Mouse (Mus musculus): ENCODE data around the gene Fra10ac1. TPM values are rescaled to one million over a fixed set of nuclear protein-coding genes. Genes with fewer than 3 reads are reported as not detected.

The Fra10ac1 gene
- polyA plus RNA-seq, 1 experiment from 2014 or later: 32.6 TPM

GRCm38 (mm10) chr19:38238213-38238951, 14.4 kb upstream of the Fra10ac1 start:
- H3K4me1 ChIP-seq (replicated peaks; ENCODE audit: control insufficient read depth, insufficient read depth, low read length): no peaks in the 10 kb centered on the region
- no peak overlapping the region for H3K9ac ChIP-seq (ENCODE audit: low read length)
- H3K27ac ChIP-seq (ENCODE audit: low read depth): no peak overlapping the region
- H3K4me3 ChIP-seq (ENCODE audit: low read depth, low read length): no peak overlapping the region
- DNase-seq (ENCODE audit: low spot score): no peak
- no peaks in the 10 kb centered on the region for H3K9me3 ChIP-seq (ENCODE audit: control insufficient read depth, low read length)
- 63% methylated on average over 12 of the region's 12 CpGs for WGBS
- H3K36me3 ChIP-seq (ENCODE audit: control insufficient read depth, insufficient read depth, low read length): no peaks in the 10 kb centered on the region
- no peak for ATAC-seq (replicated peaks; ENCODE audit: low FRiP score, low TSS enrichment, low read depth)
- H3K4me2 ChIP-seq (ENCODE audit: low read length): no peak overlapping the region
- no peaks in the 10 kb centered on the region for H3K27me3 ChIP-seq (replicated peaks; ENCODE audit: control insufficient read depth, insufficient read depth, low read length)

GRCm38 (mm10) chr19:38237834-38238212, 13.9 kb upstream of the Fra10ac1 start:
- H3K4me2 ChIP-seq (ENCODE audit: low read length): no peak overlapping the region
- 44% methylated on average over 3 of the region's 3 CpGs for WGBS
- no peak overlapping the region for H3K4me3 ChIP-seq (ENCODE audit: low read depth, low read length)
- H3K27me3 ChIP-seq (replicated peaks; ENCODE audit: control insufficient read depth, insufficient read depth, low read length): no peaks in the 10 kb centered on the region
- no peaks in the 10 kb centered on the region for H3K9me3 ChIP-seq (ENCODE audit: control insufficient read depth, low read length)
- H3K4me1 ChIP-seq (replicated peaks; ENCODE audit: control insufficient read depth, insufficient read depth, low read length): no peaks in the 10 kb centered on the region
- no peak for ATAC-seq (replicated peaks; ENCODE audit: low FRiP score, low TSS enrichment, low read depth)
- H3K36me3 ChIP-seq (ENCODE audit: control insufficient read depth, insufficient read depth, low read length): no peaks in the 10 kb centered on the region
- no peak overlapping the region for H3K27ac ChIP-seq (ENCODE audit: low read depth)
- no peak for DNase-seq (ENCODE audit: low spot score)
- H3K9ac ChIP-seq (ENCODE audit: low read length): no peak overlapping the region

GRCm38 (mm10) chr19:38236526-38236925, 12.6 kb upstream of the Fra10ac1 start:
- no peaks in the 10 kb centered on the region for H3K4me1 ChIP-seq (replicated peaks; ENCODE audit: control insufficient read depth, insufficient read depth, low read length)
- ATAC-seq (replicated peaks; ENCODE audit: low FRiP score, low TSS enrichment, low read depth) (no peak), DNase-seq (ENCODE audit: low spot score) (no peak)
- WGBS: 67% methylated on average over 5 of the region's 5 CpGs
- no peaks in the 10 kb centered on the region for H3K27me3 ChIP-seq (replicated peaks; ENCODE audit: control insufficient read depth, insufficient read depth, low read length)
- H3K36me3 ChIP-seq (ENCODE audit: control insufficient read depth, insufficient read depth, low read length): no peaks in the 10 kb centered on the region
- H3K9ac ChIP-seq (ENCODE audit: low read length): no peak overlapping the region
- no peak overlapping the region for H3K4me2 ChIP-seq (ENCODE audit: low read length)
- H3K4me3 ChIP-seq (ENCODE audit: low read depth, low read length): no peak overlapping the region
- no peak overlapping the region for H3K27ac ChIP-seq (ENCODE audit: low read depth)
- H3K9me3 ChIP-seq (ENCODE audit: control insufficient read depth, low read length): no peaks in the 10 kb centered on the region

- no peak overlapping the region for H3K9ac ChIP-seq (ENCODE audit: low read length)
- H3K9me3 ChIP-seq (ENCODE audit: control insufficient read depth, low read length): peaks cover 4% of the 10 kb centered on the region; the same call in 1 of the 2 replicates
- DNase-seq (ENCODE audit: low spot score) (no peak), ATAC-seq (replicated peaks; ENCODE audit: low FRiP score, low TSS enrichment, low read depth) (no peak)
- no peak overlapping the region for H3K4me3 ChIP-seq (ENCODE audit: low read depth, low read length)
- no peak overlapping the region for H3K4me2 ChIP-seq (ENCODE audit: low read length)
- H3K4me1 ChIP-seq (replicated peaks; ENCODE audit: control insufficient read depth, insufficient read depth, low read length): no peaks in the 10 kb centered on the region
- no peaks in the 10 kb centered on the region for H3K27me3 ChIP-seq (replicated peaks; ENCODE audit: control insufficient read depth, insufficient read depth, low read length)
- WGBS: 11% methylated on average over 4 of the region's 4 CpGs
- no peaks in the 10 kb centered on the region for H3K36me3 ChIP-seq (ENCODE audit: control insufficient read depth, insufficient read depth, low read length)
- H3K27ac ChIP-seq (ENCODE audit: low read depth): no peak overlapping the region
These were observed 8.6 kb upstream of the Fra10ac1 start for GRCm38 (mm10) chr19:38232516-38232915.

GRCm38 (mm10) chr19:38232087-38232486, 8.1 kb upstream of the Fra10ac1 start:
- Histone ChIP-seq H3K4me1 (replicated peaks; ENCODE audit: control insufficient read depth, insufficient read depth, low read length) (no peaks in the 10 kb centered on the region), H3K9ac (ENCODE audit: low read length) (no peak overlapping the region), H3K9me3 (ENCODE audit: control insufficient read depth, low read length) (peaks cover 4% of the 10 kb centered on the region; the same call in 1 of the 2 replicates), H3K27ac (ENCODE audit: low read depth) (no peak overlapping the region), H3K4me3 (ENCODE audit: low read depth, low read length) (no peak overlapping the region), H3K4me2 (ENCODE audit: low read length) (no peak overlapping the region), H3K36me3 (ENCODE audit: control insufficient read depth, insufficient read depth, low read length) (no peaks in the 10 kb centered on the region), H3K27me3 (replicated peaks; ENCODE audit: control insufficient read depth, insufficient read depth, low read length) (no peaks in the 10 kb centered on the region)
- 41% methylated on average over 8 of the region's 8 CpGs for WGBS
- DNase-seq (ENCODE audit: low spot score) (no peak), ATAC-seq (replicated peaks; ENCODE audit: low FRiP score, low TSS enrichment, low read depth) (no peak)

- no peak overlapping the region for H3K9ac ChIP-seq (ENCODE audit: low read length)
- no peaks in the 10 kb centered on the region for H3K4me1 ChIP-seq (replicated peaks; ENCODE audit: control insufficient read depth, insufficient read depth, low read length)
- WGBS: 48% methylated on average over 2 of the region's 2 CpGs
- DNase-seq (ENCODE audit: low spot score) (no peak), ATAC-seq (replicated peaks; ENCODE audit: low FRiP score, low TSS enrichment, low read depth) (no peak)
- peaks cover 4% of the 10 kb centered on the region; the same call in 1 of the 2 replicates for H3K9me3 ChIP-seq (ENCODE audit: control insufficient read depth, low read length)
- H3K4me3 ChIP-seq (ENCODE audit: low read depth, low read length): no peak overlapping the region
- no peak overlapping the region for H3K4me2 ChIP-seq (ENCODE audit: low read length)
- no peaks in the 10 kb centered on the region for H3K27me3 ChIP-seq (replicated peaks; ENCODE audit: control insufficient read depth, insufficient read depth, low read length)
- H3K27ac ChIP-seq (ENCODE audit: low read depth): no peak overlapping the region
- no peaks in the 10 kb centered on the region for H3K36me3 ChIP-seq (ENCODE audit: control insufficient read depth, insufficient read depth, low read length)
These were observed 4.7 kb upstream of the Fra10ac1 start for GRCm38 (mm10) chr19:38228699-38229098.

- peak overlapping the region; percentile 83 for H3K4me3 ChIP-seq (ENCODE audit: low read depth, low read length)
- H3K9me3 ChIP-seq (ENCODE audit: control insufficient read depth, low read length): peaks cover 4% of the 10 kb centered on the region; the same call in 1 of the 2 replicates
- no peak for ATAC-seq (replicated peaks; ENCODE audit: low FRiP score, low TSS enrichment, low read depth)
- peak overlapping the region; percentile 84 for H3K4me2 ChIP-seq (ENCODE audit: low read length)
- WGBS: 14% methylated on average over 9 of the region's 9 CpGs
- peaks cover 4% of the 10 kb centered on the region; the same call in 1 of the 2 replicates for H3K4me1 ChIP-seq (replicated peaks; ENCODE audit: control insufficient read depth, insufficient read depth, low read length)
- H3K27me3 ChIP-seq (replicated peaks; ENCODE audit: control insufficient read depth, insufficient read depth, low read length): no peaks in the 10 kb centered on the region
- no peak for DNase-seq (ENCODE audit: low spot score)
- no peaks in the 10 kb centered on the region for H3K36me3 ChIP-seq (ENCODE audit: control insufficient read depth, insufficient read depth, low read length)
- peak overlapping the region; percentile 87 for H3K27ac ChIP-seq (ENCODE audit: low read depth)
- peak overlapping the region; percentile 65 for H3K9ac ChIP-seq (ENCODE audit: low read length)
These were observed 717 bp upstream of the Fra10ac1 start for GRCm38 (mm10) chr19:38224685-38225060.

- Histone ChIP-seq H3K4me1 (replicated peaks; ENCODE audit: control insufficient read depth, insufficient read depth, low read length) (peaks cover 4% of the 10 kb centered on the region; the same call in 1 of the 2 replicates), H3K4me3 (ENCODE audit: low read depth, low read length) (peak overlapping the region; percentile 83), H3K9ac (ENCODE audit: low read length) (peak overlapping the region; percentile 65), H3K27ac (ENCODE audit: low read depth) (peak overlapping the region; percentile 87), H3K9me3 (ENCODE audit: control insufficient read depth, low read length) (no peaks in the 10 kb centered on the region), H3K4me2 (ENCODE audit: low read length) (peak overlapping the region; percentile 84), H3K36me3 (ENCODE audit: control insufficient read depth, insufficient read depth, low read length) (peaks cover 6% of the 10 kb centered on the region), H3K27me3 (replicated peaks; ENCODE audit: control insufficient read depth, insufficient read depth, low read length) (no peaks in the 10 kb centered on the region)
- peak; percentile 47; the same call in 1 of the 2 replicates for ATAC-seq (replicated peaks; ENCODE audit: low FRiP score, low TSS enrichment, low read depth)
- no peak for DNase-seq (ENCODE audit: low spot score)
- WGBS: 9% methylated on average over 12 of the region's 12 CpGs
These were observed 526 bp downstream of the Fra10ac1 start for GRCm38 (mm10) chr19:38223356-38223904.

GRCm38 (mm10) chr19:38217696-38218095, 6.3 kb downstream of the Fra10ac1 start:
- H3K36me3 ChIP-seq (ENCODE audit: control insufficient read depth, insufficient read depth, low read length): peaks cover 23% of the 10 kb centered on the region
- no peak overlapping the region for H3K4me2 ChIP-seq (ENCODE audit: low read length)
- H3K4me3 ChIP-seq (ENCODE audit: low read depth, low read length): no peak overlapping the region
- H3K27me3 ChIP-seq (replicated peaks; ENCODE audit: control insufficient read depth, insufficient read depth, low read length): no peaks in the 10 kb centered on the region
- 99% methylated on average over 3 of the region's 3 CpGs for WGBS
- H3K9ac ChIP-seq (ENCODE audit: low read length): no peak overlapping the region
- H3K27ac ChIP-seq (ENCODE audit: low read depth): no peak overlapping the region
- H3K9me3 ChIP-seq (ENCODE audit: control insufficient read depth, low read length): no peaks in the 10 kb centered on the region
- DNase-seq (ENCODE audit: low spot score) (no peak), ATAC-seq (replicated peaks; ENCODE audit: low FRiP score, low TSS enrichment, low read depth) (no peak)
- H3K4me1 ChIP-seq (replicated peaks; ENCODE audit: control insufficient read depth, insufficient read depth, low read length): no peaks in the 10 kb centered on the region

Measured in intestine, embryonic 14.5 days (tissue).